Mouse (Mus musculus) CH12.LX (cell line): ENCODE measurements around the gene Asb16. TPM values are rescaled to one million over a fixed set of nuclear protein-coding genes. Genes with fewer than 3 reads are reported as not detected.
A peak's percentile ranks its signal among the peaks of the same experiment; 100 is the strongest.

Experiments
- DNase-seq: peaks from one replicate; pipeline ENCODE4 v3.0.0-alpha.2; 2013; ENCODE audit errors: extremely low read depth
- H3K27ac ChIP-seq: 2 replicates; pipeline ENCODE4 v1.5.1; 2012; ENCODE audit warnings: low read depth, mild to moderate bottlenecking, control low read depth, moderate library complexity; ENCODE audit not compliant: insufficient read depth
- H3K27me3 ChIP-seq: replicated peaks from 2 replicates; pipeline ENCODE3; 2012; ENCODE audit warnings: inconsistent platforms
- H3K36me3 ChIP-seq, 2 experiments: replicated peaks in 1 of 2; 2 replicates each; pipeline versions ENCODE3 to v1.6.1; 2012; ENCODE audit warnings: inconsistent platforms in 1 of 2, low read length in 1 of 2, mild to moderate bottlenecking in 1 of 2, mixed read lengths in 1 of 2, moderate library complexity in 1 of 2; ENCODE audit not compliant: control insufficient read depth in 1 of 2, insufficient read depth in 1 of 2
- H3K4me1 ChIP-seq, 2 experiments: 2 replicates each; pipeline ENCODE4 v1.6.1; 2012; ENCODE audit warnings: inconsistent platforms in 1 of 2, moderate library complexity in 1 of 2; ENCODE audit not compliant: insufficient read depth in 2 of 2, control insufficient read depth in 1 of 2
- H3K4me2 ChIP-seq: 2 replicates; pipeline ENCODE4 v1.6.1; 2012; ENCODE audit warnings: low read depth, mild to moderate bottlenecking, control low read depth; ENCODE audit not compliant: poor library complexity, insufficient read depth, severe bottlenecking
- H3K4me3 ChIP-seq, 3 experiments: fragments of 150-350 bp in 1 of 3; sonication (generic) in 1 of 3; replicated peaks in 1 of 3; 2 replicates each; pipeline versions ENCODE3 to v1.5.1; 2011 to 2012; ENCODE audit warnings: low read depth in 2 of 3, low read length in 2 of 3, mild to moderate bottlenecking in 2 of 3, moderate library complexity in 2 of 3, control low read depth in 1 of 3, improper control_type of control experiment in 1 of 3, inconsistent platforms in 1 of 3, mixed read lengths in 1 of 3; ENCODE audit not compliant: poor library complexity in 1 of 3
- H3K79me2 ChIP-seq: replicated peaks from 2 replicates; pipeline ENCODE4 v1.6.1; 2012; ENCODE audit warnings: mild to moderate bottlenecking, moderate library complexity; ENCODE audit not compliant: control insufficient read depth, poor library complexity, insufficient read depth, severe bottlenecking; ENCODE audit errors: extremely low read depth
- H3K9ac ChIP-seq: 2 replicates; pipeline ENCODE4 v1.6.1; 2012; ENCODE audit warnings: low read depth, mild to moderate bottlenecking, control low read depth, moderate library complexity; ENCODE audit not compliant: insufficient read depth
- H3K9me3 ChIP-seq: replicated peaks from 2 replicates; pipeline ENCODE3; 2012; ENCODE audit warnings: low read length, inconsistent platforms, mixed read lengths
- BHLHE40 ChIP-seq: IDR thresholded peaks from 2 replicates; pipeline ENCODE4 v1.6.1; 2011; ENCODE audit warnings: mild to moderate bottlenecking, low read depth, low read length, improper control_type of control experiment
- EP300 ChIP-seq: IDR thresholded peaks from 2 replicates; pipeline ENCODE4 v1.6.1; 2011; ENCODE audit warnings: low read length, improper control_type of control experiment
- ETS1 ChIP-seq: conservative IDR thresholded peaks from 2 replicates; pipeline ENCODE4 v1.6.1; 2012; ENCODE audit warnings: low read depth, mild to moderate bottlenecking, inconsistent platforms, low read length, improper control_type of control experiment, moderate library complexity
- GABPA ChIP-seq: IDR thresholded peaks from 2 replicates; pipeline ENCODE4 v1.6.1; 2012; ENCODE audit warnings: low read depth, low read length, improper control_type of control experiment, inconsistent platforms; ENCODE audit not compliant: insufficient replicate concordance
- MEF2A ChIP-seq: IDR thresholded peaks from 2 replicates; pipeline ENCODE4 v1.6.1; 2014; ENCODE audit warnings: low read depth, mild to moderate bottlenecking, inconsistent platforms, low read length, improper control_type of control experiment, borderline replicate concordance
- MXI1 ChIP-seq: IDR thresholded peaks from 2 replicates; pipeline ENCODE4 v1.6.1; 2011; ENCODE audit warnings: mild to moderate bottlenecking, low read depth, low read length, improper control_type of control experiment
- MYC ChIP-seq: IDR thresholded peaks from 2 replicates; pipeline ENCODE4 v1.6.1; 2011; ENCODE audit warnings: low read depth, mild to moderate bottlenecking, improper control_type of control experiment, low read length
- NRF1 ChIP-seq: IDR thresholded peaks from 2 replicates; pipeline ENCODE4 v1.6.1; 2014; ENCODE audit warnings: low read depth, mild to moderate bottlenecking, inconsistent platforms, low read length, improper control_type of control experiment, moderate library complexity
- POLR2A ChIP-seq: IDR thresholded peaks from 2 replicates; pipeline ENCODE4 v1.6.1; 2011; ENCODE audit warnings: low read depth, mild to moderate bottlenecking, improper control_type of control experiment, low read length
- RAD21 ChIP-seq: IDR thresholded peaks from 2 replicates; pipeline ENCODE4 v1.6.1; 2011; ENCODE audit warnings: low read depth, mild to moderate bottlenecking, low read length, improper control_type of control experiment, moderate library complexity
- SIN3A ChIP-seq: IDR thresholded peaks from 2 replicates; pipeline ENCODE4 v1.6.1; 2012; ENCODE audit warnings: low read length, improper control_type of control experiment, inconsistent platforms
- TBP ChIP-seq: conservative IDR thresholded peaks from 2 replicates; pipeline ENCODE4 v1.6.1; 2011; ENCODE audit warnings: low read depth, low read length, improper control_type of control experiment
- UBTF ChIP-seq: IDR thresholded peaks from 2 replicates; pipeline ENCODE4 v1.6.1; 2012; ENCODE audit warnings: low read depth, mild to moderate bottlenecking, inconsistent platforms, low read length, improper control_type of control experiment, moderate library complexity
- USF2 ChIP-seq: conservative IDR thresholded peaks from 2 replicates; pipeline ENCODE4 v1.6.1; 2011; ENCODE audit warnings: low read depth, low read length, improper control_type of control experiment
- ZC3H11A ChIP-seq: IDR thresholded peaks from 2 replicates; pipeline ENCODE4 v1.6.1; 2012; ENCODE audit warnings: low read depth, mild to moderate bottlenecking, inconsistent platforms, low read length, improper control_type of control experiment
- dilution Hi-C: fragments of 300-500 bp; cut with MboI; formaldehyde crosslinking; loops from 2 replicates; pipeline ENCODE4 v1.14.3; 2020; ENCODE audit warnings: low sequenced_read_pairs; ENCODE audit not compliant: extremely low pct_unique_long_range_greater_than_20kb, extremely low pct_ligation_motif_present
- in situ Hi-C: fragments of 300-500 bp; cut with MboI; formaldehyde crosslinking; loops from 3 replicates; pipeline ENCODE4 v1.14.3; 2019; ENCODE audit warnings: low sequenced_read_pairs, low pct_ligation_motif_present, low pct_unique_long_range_greater_than_20kb, mixed read lengths
- polyA plus RNA-seq: library from polyadenylated mRNA; unstranded; fragments of >175 nt; gene quantifications from 2 replicates; pipeline ENCODE4 v1.2.1, GENCODE M21; 2012; ENCODE audit warnings: low read depth; ENCODE audit not compliant: insufficient read length
- total RNA-seq, 2 experiments: library from RNA; depleted of rRNA; stranded (reverse); fragments of 300-350 nt in 1 of 2; fragments of >200 nt in 1 of 2; gene quantifications; 2 replicates each; pipeline ENCODE4 v1.2.3; 2012 to 2014

The Asb16 gene
- total and polyA plus RNA-seq, 3 experiments: not detected

DNA sequence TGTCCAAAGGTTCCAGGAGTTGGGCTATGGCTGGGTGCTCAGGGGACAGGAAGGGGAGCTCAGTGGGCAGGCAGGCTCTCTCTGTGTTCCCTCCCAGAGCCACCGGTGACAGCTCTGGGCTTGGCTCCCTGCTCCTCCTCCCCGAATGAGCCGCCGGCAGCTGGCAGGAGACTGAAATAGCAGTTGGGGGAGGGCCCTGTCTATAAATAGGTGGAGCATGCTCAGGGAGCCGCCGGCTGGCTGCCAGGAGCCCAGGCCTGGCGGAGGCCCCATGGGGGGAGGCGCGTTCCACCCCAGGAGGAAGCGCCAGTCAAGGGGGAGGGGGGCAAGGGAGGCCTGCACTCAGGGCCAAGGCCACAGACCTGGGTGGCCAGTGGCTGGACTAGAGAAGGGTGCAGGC, 49.8 kb upstream of the Asb16 start (continued):
- peak; percentile 73 for TF ChIP-seq EP300
- peak; percentile 88 for TF ChIP-seq NRF1
- TF ChIP-seq RAD21: no peak; the same call in 1 of the 2 replicates
- peak; percentile 79; the same call in 1 of the 2 replicates for TF ChIP-seq MXI1
- no peak for TF ChIP-seq GABPA
- peak; percentile 56; the same call in 1 of the 2 replicates for TF ChIP-seq UBTF
- peak; percentile 93 for TF ChIP-seq ETS1
- peak; percentile 88 for TF ChIP-seq POLR2A
- peak; percentile 94 for TF ChIP-seq SIN3A
- TF ChIP-seq MYC: no peak
- peak; percentile 88 for TF ChIP-seq BHLHE40
- TF ChIP-seq ZC3H11A: no peak
- no peak for TF ChIP-seq USF2

DNA sequence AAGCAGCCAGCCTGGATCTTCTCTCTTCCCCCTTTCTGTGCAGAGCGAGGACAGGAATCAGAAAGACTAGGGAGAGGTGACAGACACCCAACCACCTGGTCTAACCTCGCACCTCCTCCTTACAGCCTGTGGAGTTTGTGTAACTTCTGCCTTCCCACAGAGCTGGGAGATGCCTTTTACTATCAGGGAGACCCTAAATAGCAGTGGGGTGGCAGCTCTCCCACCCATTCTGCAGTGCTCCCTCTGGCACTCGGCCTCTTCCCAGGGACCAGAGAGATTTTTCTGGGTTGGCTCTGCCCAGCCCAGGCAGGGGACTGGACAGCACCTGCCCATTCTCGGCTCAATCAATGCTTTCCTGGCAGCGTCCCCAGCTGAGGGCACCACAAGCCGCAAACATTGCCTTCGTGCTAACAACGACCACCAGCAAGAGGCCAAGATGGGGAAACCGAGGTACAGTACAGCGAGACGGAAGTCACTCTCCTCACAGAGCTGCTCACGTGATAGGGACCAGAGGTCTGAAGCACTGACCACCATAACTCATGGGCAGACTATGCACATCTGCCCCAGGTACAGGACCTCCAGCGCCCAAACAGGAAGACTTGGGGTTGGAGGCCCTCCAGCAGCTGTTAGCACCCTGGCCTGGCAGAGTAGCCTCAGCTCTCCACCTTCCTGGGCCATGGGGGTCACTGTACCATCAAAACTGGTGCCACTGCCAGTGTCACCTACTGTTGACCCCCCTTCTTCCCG, 49.1 kb upstream of the Asb16 start:
- DNase-seq: no peak
- TF ChIP-seq MXI1: no peak
- peak; percentile 10; the same call in 1 of the 2 replicates for TF ChIP-seq NRF1
- peak overlapping the region in 2 of 3 experiments; percentile 59 to 60 for H3K4me3 ChIP-seq
- 0 out of 2 replicates have a peak, but pooled peaks cover 2% of the 10 kb centered on the region for H3K79me2 ChIP-seq
- peaks cover 0 to 6% of the 10 kb centered on the region in 2 experiments for H3K36me3 ChIP-seq
- 0 out of 2 replicates have a peak overlapping the region, but pooled peaks have one; percentile 5 for H3K27ac ChIP-seq
- H3K27me3 ChIP-seq: no peaks in the 10 kb centered on the region
- peak overlapping the region; percentile 78 for H3K4me2 ChIP-seq
- no peaks in the 10 kb centered on the region for H3K9me3 ChIP-seq
- no peak overlapping the region for H3K9ac ChIP-seq
- dilution Hi-C loops (no loop called here), in situ Hi-C loops (no loop called here)
- peaks cover 48 to 91% of the 10 kb centered on the region in 2 experiments for H3K4me1 ChIP-seq

DNA sequence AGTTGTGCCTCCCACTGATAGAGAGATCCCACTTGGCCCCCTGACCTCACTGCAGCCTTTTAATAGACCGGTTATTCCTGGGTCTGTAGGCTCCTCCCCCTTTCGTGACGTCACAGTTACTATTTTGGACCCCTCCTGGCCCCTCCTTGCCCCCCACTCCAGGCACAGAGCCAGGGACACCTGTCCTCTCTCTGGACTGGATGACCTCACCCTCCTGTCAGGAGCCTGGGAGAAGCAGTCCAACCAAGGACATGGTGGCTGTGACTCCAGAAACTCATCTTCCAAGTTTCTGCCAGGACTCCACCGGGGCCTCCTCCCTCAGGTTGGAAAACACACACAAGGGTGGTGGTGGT, 48.6 kb upstream of the Asb16 start:
- no peak overlapping the region for H3K4me2 ChIP-seq
- H3K4me1 ChIP-seq: peaks cover 45 to 86% of the 10 kb centered on the region in 2 experiments
- no peak for DNase-seq
- no peaks in the 10 kb centered on the region for H3K79me2 ChIP-seq
- H3K27me3 ChIP-seq: no peaks in the 10 kb centered on the region
- H3K36me3 ChIP-seq: peaks cover 0 to 8% of the 10 kb centered on the region in 2 experiments
- TF ChIP-seq MXI1 (no peak), TBP (0 out of 2 replicates have a peak, but pooled peaks have one; percentile 13), MEF2A (peak; percentile 75; the same call in 1 of the 2 replicates)
- no peaks in the 10 kb centered on the region for H3K9me3 ChIP-seq
- in situ Hi-C loops (loop anchor here (5.0 kb wide), 1 partner anchor 63 kb away; the partner anchor contains the start of gene Tmem101), dilution Hi-C loops (no loop called here)
- H3K27ac ChIP-seq: no peak overlapping the region
- H3K9ac ChIP-seq: no peak overlapping the region
- peak overlapping the region in 1 of 3 experiments; percentile 60 for H3K4me3 ChIP-seq
